Mouse (Mus musculus) stomach, postnatal 0 days (tissue): ENCODE measurements around the gene Plekhg5.

Source experiments
- CTCF ChIP-seq: IDR thresholded peaks from 2 replicates; pipeline ENCODE4 v1.5.1; 2016; ENCODE audit warnings: antibody characterized with exemption, low read depth, mild to moderate bottlenecking, moderate library complexity
- EP300 ChIP-seq: optimal IDR thresholded peaks from 2 replicates; pipeline ENCODE3; 2016; ENCODE audit warnings: antibody characterized with exemption

GRCm38 (mm10) chr4:152072121-152072601 is at the start of gene Plekhg5:
- TF ChIP-seq CTCF = no peak
- TF ChIP-seq EP300 = no peak
